Mouse (Mus musculus): ENCODE measurements around the gene Csnk1e. TPM values are rescaled to one million over a fixed set of nuclear protein-coding genes. Genes with fewer than 3 reads are reported as not detected.

Gene Csnk1e
- polyA plus RNA-seq, 1 experiment from 2014 or later, result 213 TPM

- Histone ChIP-seq H3K4me2 (ENCODE audit: low read depth) (no peak overlapping the region), H3K9ac (ENCODE audit: low read length) (no peak overlapping the region), H3K4me1 (ENCODE audit: control insufficient read depth, insufficient read depth, low read length) (peaks cover 25% of the 10 kb centered on the region), H3K4me3 (ENCODE audit: low read depth, low read length) (no peak overlapping the region), H3K27ac (ENCODE audit: low read depth, low read length) (no peak overlapping the region), H3K36me3 (ENCODE audit: control insufficient read depth, insufficient read depth, low read length) (no peaks in the 10 kb centered on the region), H3K9me3 (ENCODE audit: control insufficient read depth, low read length) (no peaks in the 10 kb centered on the region), H3K27me3 (ENCODE audit: control insufficient read depth, insufficient read depth, low read length) (no peaks in the 10 kb centered on the region)
- ATAC-seq (ENCODE audit: insufficient read depth, low FRiP score, low TSS enrichment), result no peak
- no peak for DNase-seq (ENCODE audit: low spot score)
- 64% methylated on average over 6 of the region's 6 CpGs for WGBS
Measured at GRCm38 (mm10) chr15:79400134-79400974, 55.0 kb downstream of the Csnk1e start.

- 81% methylated on average over 14 of the region's 14 CpGs for WGBS
- no peaks in the 10 kb centered on the region for H3K27me3 ChIP-seq (ENCODE audit: control insufficient read depth, insufficient read depth, low read length)
- H3K27ac ChIP-seq (ENCODE audit: low read depth, low read length), result no peak overlapping the region
- no peak overlapping the region for H3K4me2 ChIP-seq (ENCODE audit: low read depth)
- H3K9me3 ChIP-seq (ENCODE audit: control insufficient read depth, low read length), result no peaks in the 10 kb centered on the region
- H3K4me3 ChIP-seq (ENCODE audit: low read depth, low read length), result no peak overlapping the region
- DNase-seq (ENCODE audit: low spot score) (no peak), ATAC-seq (ENCODE audit: insufficient read depth, low FRiP score, low TSS enrichment) (no peak)
- H3K4me1 ChIP-seq (ENCODE audit: control insufficient read depth, insufficient read depth, low read length), result peaks cover 25% of the 10 kb centered on the region
- no peak overlapping the region for H3K9ac ChIP-seq (ENCODE audit: low read length)
- no peaks in the 10 kb centered on the region for H3K36me3 ChIP-seq (ENCODE audit: control insufficient read depth, insufficient read depth, low read length)
Measured at GRCm38 (mm10) chr15:79399231-79400052, 55.9 kb downstream of the Csnk1e start.

GRCm38 (mm10) chr15:79396736-79397135 lies 58.6 kb downstream of the Csnk1e start:
- Histone ChIP-seq H3K27me3 (ENCODE audit: control insufficient read depth, insufficient read depth, low read length) (no peaks in the 10 kb centered on the region), H3K4me3 (ENCODE audit: low read depth, low read length) (no peak overlapping the region), H3K36me3 (ENCODE audit: control insufficient read depth, insufficient read depth, low read length) (no peaks in the 10 kb centered on the region), H3K4me2 (ENCODE audit: low read depth) (no peak overlapping the region), H3K9ac (ENCODE audit: low read length) (no peak overlapping the region), H3K27ac (ENCODE audit: low read depth, low read length) (no peak overlapping the region), H3K9me3 (ENCODE audit: control insufficient read depth, low read length) (no peaks in the 10 kb centered on the region), H3K4me1 (ENCODE audit: control insufficient read depth, insufficient read depth, low read length) (peaks cover 17% of the 10 kb centered on the region)
- 82% methylated on average over 11 of the region's 11 CpGs for WGBS
- ATAC-seq (ENCODE audit: insufficient read depth, low FRiP score, low TSS enrichment) (no peak), DNase-seq (ENCODE audit: low spot score) (no peak)

DNA sequence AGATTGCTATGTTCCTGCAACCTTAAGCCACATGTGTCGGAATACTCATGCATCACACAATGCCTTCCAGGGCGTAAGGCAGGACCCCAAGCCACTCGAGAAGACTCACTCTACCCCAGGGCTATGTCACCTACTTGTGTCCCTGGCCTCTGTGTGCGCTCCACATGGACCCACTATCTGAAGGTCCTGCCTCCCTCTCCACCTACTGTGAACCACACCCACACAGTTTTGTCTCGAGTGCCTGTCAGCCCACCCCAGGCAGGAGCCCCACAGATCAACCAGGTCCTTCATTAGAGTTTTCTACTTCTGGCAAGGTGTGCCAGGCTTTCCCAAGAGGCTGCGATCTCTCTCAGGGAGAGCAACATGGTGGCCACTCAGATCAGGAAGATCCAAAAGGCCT lies 60.1 kb downstream of the Csnk1e start:
- WGBS, result 84% methylated on average over 6 of the region's 6 CpGs
- no peak for DNase-seq (ENCODE audit: low spot score)
- Histone ChIP-seq H3K9ac (ENCODE audit: low read length) (no peak overlapping the region), H3K36me3 (ENCODE audit: control insufficient read depth, insufficient read depth, low read length) (no peaks in the 10 kb centered on the region), H3K4me3 (ENCODE audit: low read depth, low read length) (no peak overlapping the region), H3K4me2 (ENCODE audit: low read depth) (no peak overlapping the region), H3K27me3 (ENCODE audit: control insufficient read depth, insufficient read depth, low read length) (no peaks in the 10 kb centered on the region), H3K27ac (ENCODE audit: low read depth, low read length) (no peak overlapping the region), H3K9me3 (ENCODE audit: control insufficient read depth, low read length) (no peaks in the 10 kb centered on the region), H3K4me1 (ENCODE audit: control insufficient read depth, insufficient read depth, low read length) (peaks cover 5% of the 10 kb centered on the region)
- no peak for ATAC-seq (ENCODE audit: insufficient read depth, low FRiP score, low TSS enrichment)

GRCm38 (mm10) chr15:79394842-79395241 lies 60.5 kb downstream of the Csnk1e start:
- no peak overlapping the region for H3K9ac ChIP-seq (ENCODE audit: low read length)
- 81% methylated on average over 4 of the region's 4 CpGs for WGBS
- ATAC-seq (ENCODE audit: insufficient read depth, low FRiP score, low TSS enrichment) (no peak), DNase-seq (ENCODE audit: low spot score) (no peak)
- no peak overlapping the region for H3K4me3 ChIP-seq (ENCODE audit: low read depth, low read length)
- no peak overlapping the region for H3K4me2 ChIP-seq (ENCODE audit: low read depth)
- no peaks in the 10 kb centered on the region for H3K36me3 ChIP-seq (ENCODE audit: control insufficient read depth, insufficient read depth, low read length)
- no peak overlapping the region for H3K27ac ChIP-seq (ENCODE audit: low read depth, low read length)
- no peaks in the 10 kb centered on the region for H3K9me3 ChIP-seq (ENCODE audit: control insufficient read depth, low read length)
- no peaks in the 10 kb centered on the region for H3K27me3 ChIP-seq (ENCODE audit: control insufficient read depth, insufficient read depth, low read length)
- peaks cover 5% of the 10 kb centered on the region; the same call in 1 of the 2 replicates for H3K4me1 ChIP-seq (ENCODE audit: control insufficient read depth, insufficient read depth, low read length)

DNA sequence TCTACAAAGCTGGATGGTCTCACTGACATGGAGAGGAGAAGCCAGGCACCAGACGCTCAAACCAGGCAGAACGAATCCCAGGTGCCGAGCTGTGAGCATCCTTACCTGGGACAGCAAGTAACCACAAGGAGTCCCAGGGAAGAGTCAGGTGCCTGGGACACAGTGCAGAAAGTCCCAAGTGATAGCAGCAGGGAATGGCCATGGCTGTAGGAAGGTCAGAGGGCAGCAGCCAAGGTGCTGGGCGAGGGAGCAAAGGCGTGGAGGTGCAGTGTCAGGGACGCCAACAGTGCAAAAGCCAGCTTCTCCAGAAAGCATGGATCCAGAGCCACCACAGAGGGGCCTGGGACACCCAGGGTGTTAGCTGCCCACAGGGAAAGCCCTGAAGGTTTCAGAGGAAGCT lies 62.3 kb downstream of the Csnk1e start:
- Histone ChIP-seq H3K9ac (ENCODE audit: low read length) (no peak overlapping the region), H3K9me3 (ENCODE audit: control insufficient read depth, low read length) (no peaks in the 10 kb centered on the region), H3K4me3 (ENCODE audit: low read depth, low read length) (no peak overlapping the region), H3K36me3 (ENCODE audit: control insufficient read depth, insufficient read depth, low read length) (no peaks in the 10 kb centered on the region), H3K4me2 (ENCODE audit: low read depth) (no peak overlapping the region), H3K27ac (ENCODE audit: low read depth, low read length) (no peak overlapping the region), H3K4me1 (ENCODE audit: control insufficient read depth, insufficient read depth, low read length) (peaks cover 5% of the 10 kb centered on the region; the same call in 1 of the 2 replicates), H3K27me3 (ENCODE audit: control insufficient read depth, insufficient read depth, low read length) (no peaks in the 10 kb centered on the region)
- ATAC-seq (ENCODE audit: insufficient read depth, low FRiP score, low TSS enrichment), result no peak
- 83% methylated on average over 6 of the region's 6 CpGs for WGBS
- DNase-seq (ENCODE audit: low spot score), result no peak

DNA sequence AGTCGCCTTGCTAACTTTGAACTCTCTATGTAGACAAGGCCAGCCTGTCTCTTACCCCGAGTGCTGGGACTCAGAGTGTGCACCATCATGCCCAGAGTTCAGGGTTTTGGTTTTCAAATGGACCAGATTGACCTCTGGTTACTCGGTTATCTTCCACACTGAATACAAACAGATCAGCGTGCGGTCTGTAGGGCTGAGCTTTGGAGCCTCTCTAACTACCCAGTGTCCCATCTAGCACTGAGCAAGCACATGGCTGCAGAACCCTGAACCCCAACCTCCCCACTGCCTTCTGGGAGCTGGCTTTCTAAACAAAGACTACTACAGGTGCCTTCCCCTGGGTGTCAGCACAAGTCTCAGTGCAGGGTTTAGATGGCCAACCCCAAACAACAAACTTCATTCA lies 62.8 kb downstream of the Csnk1e start:
- H3K27ac ChIP-seq (ENCODE audit: low read depth, low read length), result no peak overlapping the region
- WGBS, result 90% methylated on average over 5 of the region's 5 CpGs
- peaks cover 5% of the 10 kb centered on the region; the same call in 1 of the 2 replicates for H3K4me1 ChIP-seq (ENCODE audit: control insufficient read depth, insufficient read depth, low read length)
- DNase-seq (ENCODE audit: low spot score) (no peak), ATAC-seq (ENCODE audit: insufficient read depth, low FRiP score, low TSS enrichment) (no peak)
- no peak overlapping the region for H3K4me3 ChIP-seq (ENCODE audit: low read depth, low read length)
- H3K36me3 ChIP-seq (ENCODE audit: control insufficient read depth, insufficient read depth, low read length), result no peaks in the 10 kb centered on the region
- H3K4me2 ChIP-seq (ENCODE audit: low read depth), result no peak overlapping the region
- no peaks in the 10 kb centered on the region for H3K27me3 ChIP-seq (ENCODE audit: control insufficient read depth, insufficient read depth, low read length)
- H3K9me3 ChIP-seq (ENCODE audit: control insufficient read depth, low read length), result no peaks in the 10 kb centered on the region
- no peak overlapping the region for H3K9ac ChIP-seq (ENCODE audit: low read length)

DNA sequence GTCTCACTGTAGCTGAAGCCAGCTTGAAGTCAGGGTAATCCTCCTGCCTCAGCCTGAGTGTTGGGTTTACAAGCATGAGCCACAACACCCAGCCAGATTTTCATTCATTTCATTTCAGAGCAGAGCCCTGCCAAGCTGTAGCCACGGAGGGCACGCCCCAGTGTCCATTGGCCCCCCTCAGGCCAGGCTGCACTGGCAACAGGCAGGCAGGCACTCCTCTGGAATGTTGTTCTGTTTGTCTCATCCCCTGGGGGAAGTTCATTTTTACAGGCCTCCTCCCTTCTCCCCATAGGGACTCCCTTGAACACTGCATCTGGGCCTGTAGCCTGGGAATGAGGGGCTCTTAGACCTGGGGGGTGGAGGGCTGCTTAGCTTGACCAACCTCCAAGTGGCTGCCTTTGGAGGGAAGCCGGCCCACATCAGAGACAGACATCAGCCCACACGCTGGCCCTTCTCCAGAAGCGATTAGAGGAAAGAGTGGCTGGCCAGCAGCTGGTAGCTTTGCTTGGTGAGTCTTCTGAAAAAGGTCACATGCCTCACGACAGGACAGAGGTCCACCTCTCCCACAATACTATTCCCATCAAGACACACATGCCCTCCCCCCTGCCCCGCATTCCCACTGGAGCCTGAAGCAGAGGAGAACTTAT lies 63.8 kb downstream of the Csnk1e start:
- Histone ChIP-seq H3K9me3 (ENCODE audit: control insufficient read depth, low read length) (no peaks in the 10 kb centered on the region), H3K36me3 (ENCODE audit: control insufficient read depth, insufficient read depth, low read length) (no peaks in the 10 kb centered on the region), H3K4me1 (ENCODE audit: control insufficient read depth, insufficient read depth, low read length) (peaks cover 5% of the 10 kb centered on the region; the same call in 1 of the 2 replicates), H3K9ac (ENCODE audit: low read length) (no peak overlapping the region; the same call in 1 of the 2 replicates), H3K27me3 (ENCODE audit: control insufficient read depth, insufficient read depth, low read length) (no peaks in the 10 kb centered on the region), H3K4me3 (ENCODE audit: low read depth, low read length) (no peak overlapping the region), H3K27ac (ENCODE audit: low read depth, low read length) (no peak overlapping the region), H3K4me2 (ENCODE audit: low read depth) (no peak overlapping the region)
- DNase-seq (ENCODE audit: low spot score), result no peak
- 58% methylated on average over 7 of the region's 7 CpGs for WGBS
- ATAC-seq (ENCODE audit: insufficient read depth, low FRiP score, low TSS enrichment), result no peak

Data from neural tube, embryonic 11.5 days (tissue).